Mouse (Mus musculus) bone marrow macrophage, adult 2 months (primary cell): ENCODE measurements around the gene Vwa8. TPM values are rescaled to one million over a fixed set of nuclear protein-coding genes. Genes with fewer than 3 reads are reported as not detected.

Source experiments
- H3K27ac ChIP-seq: 2 replicates; pipeline ENCODE4 v1.5.1; 2012; ENCODE audit warnings: low read depth, low read length; ENCODE audit not compliant: insufficient read depth
- H3K4me1 ChIP-seq: 2 replicates; pipeline ENCODE4 v1.6.1; 2012; ENCODE audit warnings: low read length; ENCODE audit not compliant: control insufficient read depth, insufficient read depth
- H3K4me3 ChIP-seq: 2 replicates; pipeline ENCODE4 v1.5.1; 2012; ENCODE audit warnings: mild to moderate bottlenecking, low read length, moderate library complexity; ENCODE audit not compliant: insufficient read depth
- CTCF ChIP-seq: IDR thresholded peaks from 2 replicates; pipeline ENCODE4 v1.5.1; 2012; ENCODE audit warnings: low read depth, mild to moderate bottlenecking, low read length, moderate library complexity
- POLR2A ChIP-seq: IDR thresholded peaks from 2 replicates; pipeline ENCODE4 v1.6.1; 2012; ENCODE audit warnings: mild to moderate bottlenecking, low read depth, low read length, borderline replicate concordance
- polyA plus RNA-seq: library from polyadenylated mRNA; stranded (reverse); fragments of >200 nt; gene quantifications from 2 replicates; pipeline ENCODE4 v1.2.4, GENCODE M21; 2012; ENCODE audit not compliant: missing spikeins, insufficient read depth, insufficient read length

Gene Vwa8
- polyA plus RNA-seq, 1 experiment = 19.3 TPM

- Histone ChIP-seq H3K4me1 (peaks cover 4% of the 10 kb centered on the region), H3K4me3 (no peak overlapping the region), H3K27ac (no peak overlapping the region)
- TF ChIP-seq CTCF (peak; percentile 60), POLR2A (no peak)
Measured at GRCm38 (mm10) chr14:79139096-79139651, 290.3 kb downstream of the Vwa8 start.

GRCm38 (mm10) chr14:79139918-79140825 lies 291.3 kb downstream of the Vwa8 start:
- Histone ChIP-seq H3K27ac (no peak overlapping the region), H3K4me1 (peaks cover 4% of the 10 kb centered on the region), H3K4me3 (no peak overlapping the region)
- TF ChIP-seq CTCF = no peak
- TF ChIP-seq POLR2A = no peak

- Histone ChIP-seq H3K4me1 (peaks cover 4% of the 10 kb centered on the region), H3K4me3 (no peak overlapping the region), H3K27ac (no peak overlapping the region)
- no peak for TF ChIP-seq POLR2A
- no peak for TF ChIP-seq CTCF
Measured at GRCm38 (mm10) chr14:79140826-79141219, 292.0 kb downstream of the Vwa8 start.

- no peak for TF ChIP-seq CTCF
- no peak for TF ChIP-seq POLR2A
- Histone ChIP-seq H3K4me3 (no peak overlapping the region), H3K27ac (no peak overlapping the region), H3K4me1 (peaks cover 2% of the 10 kb centered on the region; the same call in 1 of the 2 replicates)
Measured at GRCm38 (mm10) chr14:79142342-79142741, 293.5 kb downstream of the Vwa8 start.

- H3K4me1 ChIP-seq = peaks cover 2% of the 10 kb centered on the region; the same call in 1 of the 2 replicates
- no peak overlapping the region for H3K4me3 ChIP-seq
- TF ChIP-seq POLR2A = no peak
- TF ChIP-seq CTCF = no peak
- H3K27ac ChIP-seq = no peak overlapping the region
Measured at GRCm38 (mm10) chr14:79143696-79144095, 294.8 kb downstream of the Vwa8 start.

- Histone ChIP-seq H3K4me3 (no peak overlapping the region), H3K27ac (no peak overlapping the region), H3K4me1 (peaks cover 2% of the 10 kb centered on the region; the same call in 1 of the 2 replicates)
- no peak for TF ChIP-seq POLR2A
- TF ChIP-seq CTCF = no peak
Measured at GRCm38 (mm10) chr14:79144278-79145224, 295.7 kb downstream of the Vwa8 start.

- no peak overlapping the region for H3K27ac ChIP-seq
- TF ChIP-seq CTCF (no peak), POLR2A (no peak)
- no peak overlapping the region for H3K4me3 ChIP-seq
- H3K4me1 ChIP-seq = 0 out of 2 replicates have a peak, but pooled peaks cover 2% of the 10 kb centered on the region
Measured at GRCm38 (mm10) chr14:79151711-79152110, 302.9 kb downstream of the Vwa8 start.

GRCm38 (mm10) chr14:79153896-79154295 lies 305.0 kb downstream of the Vwa8 start:
- TF ChIP-seq POLR2A = no peak
- TF ChIP-seq CTCF = no peak
- Histone ChIP-seq H3K4me3 (no peak overlapping the region), H3K4me1 (0 out of 2 replicates have a peak, but pooled peaks cover 2% of the 10 kb centered on the region), H3K27ac (no peak overlapping the region)

- H3K4me1 ChIP-seq = 0 out of 2 replicates have a peak, but pooled peaks cover 2% of the 10 kb centered on the region
- no peak overlapping the region for H3K27ac ChIP-seq
- TF ChIP-seq POLR2A (no peak), CTCF (no peak)
- H3K4me3 ChIP-seq = no peak overlapping the region
Measured at GRCm38 (mm10) chr14:79154961-79155360, 306.1 kb downstream of the Vwa8 start.
